Mouse (Mus musculus): ENCODE results near the gene Adgrl4. TPM values are rescaled to one million over a fixed set of nuclear protein-coding genes. Genes with fewer than 3 reads are reported as not detected.

Gene Adgrl4
- polyA plus RNA-seq, 1 experiment from 2014 or later: not detected

DNA sequence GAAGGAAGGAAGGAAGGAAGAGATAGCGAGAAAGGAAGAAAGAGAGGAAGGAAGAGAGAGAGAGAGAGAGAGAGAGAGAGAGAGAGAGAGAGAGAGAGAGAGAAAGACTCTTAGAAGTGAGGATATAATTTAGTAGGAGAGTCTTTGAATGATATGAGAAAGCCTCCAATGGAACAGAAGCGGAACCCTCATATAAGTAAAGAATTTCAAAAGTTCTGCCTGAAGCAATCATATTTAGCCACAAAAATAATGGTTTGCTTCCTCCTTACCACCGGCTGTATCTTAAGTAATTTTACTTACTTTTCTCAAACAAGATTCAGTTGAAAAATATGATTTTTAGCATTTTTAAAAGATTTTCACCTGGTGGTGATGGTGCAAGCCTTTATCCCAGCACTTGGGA lies 7.6 kb upstream of the Adgrl4 start:
- no peak for TF ChIP-seq CTCF (IDR thresholded peaks at IDR 0.05)
- ChIA-PET CTCF (interaction anchor here (1.9 kb wide), 1 partner anchor 15 kb away, joined by 6 read pairs; no protein-coding TSS in a partner anchor), POLR2A (no interaction called here)
- in situ Hi-C loops (cut with MboI; ENCODE audit: low pct_unique_long_range_greater_than_20kb): no loop called here
- DNase-seq (ENCODE audit: low read depth, low spot score): no peak
- H3K27me3 ChIP-seq: no peaks in the 10 kb centered on the region
- ATAC-seq: no peak

DNA sequence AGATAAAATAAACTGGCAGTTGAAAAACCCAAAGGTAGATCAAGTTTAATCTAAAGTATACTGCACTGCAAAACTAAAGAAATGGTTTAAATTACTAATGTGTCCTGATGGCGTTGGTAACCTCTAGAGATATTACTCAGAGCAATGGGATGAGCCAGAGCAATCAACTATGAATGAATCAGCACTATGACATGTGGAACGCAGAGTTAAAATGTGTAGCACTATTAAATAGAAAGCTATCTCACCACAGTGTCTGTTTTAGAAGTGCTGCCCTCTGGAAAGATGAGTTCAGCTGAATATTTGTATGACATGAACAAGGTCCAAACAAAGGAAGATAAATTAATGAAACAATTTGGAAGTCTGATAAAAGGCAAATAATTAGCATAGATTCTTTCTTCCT lies 6.2 kb upstream of the Adgrl4 start:
- ATAC-seq: peak; percentile 99
- in situ Hi-C loops (cut with MboI; ENCODE audit: low pct_unique_long_range_greater_than_20kb): no loop called here
- no peak for TF ChIP-seq CTCF (IDR thresholded peaks at IDR 0.05)
- no peaks in the 10 kb centered on the region for H3K27me3 ChIP-seq
- POLR2A ChIA-PET: no interaction called here
- DNase-seq (ENCODE audit: low read depth, low spot score): peak; percentile 56
- CTCF ChIA-PET: interaction anchor here (1.3 to 1.9 kb wide), 3 partner anchors 14 to 31 kb away, joined by 3 to 6 read pairs (median 3); no protein-coding TSS in a partner anchor

GRCm38 (mm10) chr3:151438364-151438763 lies 677 bp downstream of the Adgrl4 start:
- DNase-seq (ENCODE audit: low read depth, low spot score) (no peak), ATAC-seq (no peak)
- in situ Hi-C loops (cut with MboI; ENCODE audit: low pct_unique_long_range_greater_than_20kb): no loop called here
- CTCF ChIA-PET: no interaction called here
- no peaks in the 10 kb centered on the region for H3K27me3 ChIP-seq
- POLR2A ChIA-PET: interaction anchor here (0.7 kb wide), 1 partner anchor 159 kb away, joined by 3 read pairs; no protein-coding TSS in a partner anchor
- TF ChIP-seq CTCF (IDR thresholded peaks at IDR 0.05): no peak

DNA sequence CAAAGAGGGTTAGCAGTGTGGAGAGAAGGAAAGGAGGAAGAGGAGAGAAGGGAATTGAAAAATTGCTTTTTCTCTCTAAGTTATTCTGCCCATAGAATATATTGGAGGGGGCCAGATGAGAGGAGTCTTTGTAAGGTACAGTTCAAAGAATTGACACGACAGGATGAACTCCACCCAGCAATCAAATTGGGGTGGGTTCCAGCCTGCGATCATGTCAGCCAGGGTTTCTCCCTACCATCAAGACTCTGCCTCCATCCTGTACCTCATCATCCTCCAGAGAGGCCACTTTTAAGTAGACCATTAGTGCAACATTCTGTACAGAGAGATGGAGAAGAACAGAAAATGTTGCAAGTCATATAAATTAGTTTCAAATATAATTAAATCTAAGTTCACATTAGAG lies 2.3 kb downstream of the Adgrl4 start:
- TF ChIP-seq CTCF (IDR thresholded peaks at IDR 0.05): no peak
- H3K27me3 ChIP-seq: no peaks in the 10 kb centered on the region
- ATAC-seq: no peak
- ChIA-PET CTCF (no interaction called here), POLR2A (no interaction called here)
- no peak for DNase-seq (ENCODE audit: low read depth, low spot score)
- in situ Hi-C loops (cut with MboI; ENCODE audit: low pct_unique_long_range_greater_than_20kb): no loop called here

DNA sequence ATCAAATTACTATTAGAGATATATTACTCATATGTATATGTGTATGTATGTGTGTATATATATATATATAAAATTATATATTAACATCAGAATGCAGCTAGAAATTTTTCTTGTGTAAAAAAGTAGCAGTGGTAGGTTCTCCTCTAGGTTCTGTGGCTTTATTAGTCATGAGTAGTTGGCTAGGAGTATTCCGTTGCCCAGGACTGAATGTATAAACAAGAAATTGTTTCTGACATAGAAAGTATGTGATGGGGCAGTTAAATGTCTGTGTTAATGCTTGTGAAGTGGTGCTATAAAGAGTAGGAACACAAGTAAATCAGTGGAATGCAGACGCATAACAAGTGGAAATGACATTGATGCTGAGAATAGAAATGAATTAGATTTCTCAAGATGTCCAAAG lies 4.3 kb downstream of the Adgrl4 start:
- in situ Hi-C loops (cut with MboI; ENCODE audit: low pct_unique_long_range_greater_than_20kb): no loop called here
- CTCF ChIA-PET: no interaction called here
- TF ChIP-seq CTCF (IDR thresholded peaks at IDR 0.05): no peak
- DNase-seq (ENCODE audit: low read depth, low spot score) (no peak), ATAC-seq (no peak)
- POLR2A ChIA-PET: no interaction called here
- H3K27me3 ChIP-seq: no peaks in the 10 kb centered on the region

GRCm38 (mm10) chr3:151443486-151443885 lies 5.8 kb downstream of the Adgrl4 start:
- POLR2A ChIA-PET: no interaction called here
- TF ChIP-seq CTCF (IDR thresholded peaks at IDR 0.05): no peak
- ATAC-seq: no peak
- CTCF ChIA-PET: interaction anchor here (1.1 to 3.5 kb wide), 7 partner anchors 8 to 79 kb away, joined by 3 to 17 read pairs (median 4); no protein-coding TSS in a partner anchor
- no peak for DNase-seq (ENCODE audit: low read depth, low spot score)
- in situ Hi-C loops (cut with MboI; ENCODE audit: low pct_unique_long_range_greater_than_20kb): no loop called here
- no peaks in the 10 kb centered on the region for H3K27me3 ChIP-seq

- DNase-seq (ENCODE audit: low read depth, low spot score) (no peak), ATAC-seq (no peak)
- ChIA-PET POLR2A (no interaction called here), CTCF (interaction anchor here (0.7 to 3.5 kb wide), 9 partner anchors 9 to 91 kb away, joined by 3 to 17 read pairs (median 4); no protein-coding TSS in a partner anchor)
- H3K27me3 ChIP-seq: no peaks in the 10 kb centered on the region
- in situ Hi-C loops (cut with MboI; ENCODE audit: low pct_unique_long_range_greater_than_20kb): no loop called here
- TF ChIP-seq CTCF (IDR thresholded peaks at IDR 0.05): no peak
Observed at GRCm38 (mm10) chr3:151444284-151444683, 6.6 kb downstream of the Adgrl4 start.

DNA sequence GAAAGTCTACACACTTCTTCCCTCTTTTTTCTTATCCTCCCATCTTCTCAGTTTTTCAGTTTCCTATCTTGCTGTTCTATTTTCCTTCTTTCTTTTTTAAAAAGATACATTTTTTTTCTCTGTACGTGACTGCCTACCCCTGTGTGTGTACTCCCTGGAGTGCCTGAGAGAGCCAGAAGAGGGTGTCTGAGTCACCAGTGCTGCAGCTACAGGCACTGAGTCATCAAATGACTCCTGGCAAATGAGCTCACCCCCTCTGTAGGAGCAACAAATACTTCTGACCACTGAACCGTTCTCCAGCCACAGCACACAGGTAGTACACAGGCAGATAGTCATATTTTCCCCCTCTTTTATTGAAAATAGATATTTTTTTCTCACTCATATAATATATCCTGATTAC lies 8.2 kb downstream of the Adgrl4 start:
- ATAC-seq: peak; percentile 100
- ChIA-PET CTCF (interaction anchor here (0.6 to 3.5 kb wide), 9 partner anchors 9 to 122 kb away, joined by 3 to 17 read pairs (median 3); no protein-coding TSS in a partner anchor), POLR2A (no interaction called here)
- in situ Hi-C loops (cut with MboI; ENCODE audit: low pct_unique_long_range_greater_than_20kb): loop anchor here (5.0 kb wide), 1 partner anchor 111 kb away; no protein-coding TSS in a partner anchor
- peak; percentile 46 for TF ChIP-seq CTCF (IDR thresholded peaks at IDR 0.05)
- DNase-seq (ENCODE audit: low read depth, low spot score): peak; percentile 88
- no peaks in the 10 kb centered on the region for H3K27me3 ChIP-seq

- TF ChIP-seq CTCF (IDR thresholded peaks at IDR 0.05): no peak
- POLR2A ChIA-PET: no interaction called here
- in situ Hi-C loops (cut with MboI; ENCODE audit: low pct_unique_long_range_greater_than_20kb): no loop called here
- ATAC-seq (peak; percentile 81), DNase-seq (ENCODE audit: low read depth, low spot score) (no peak)
- no peaks in the 10 kb centered on the region for H3K27me3 ChIP-seq
- CTCF ChIA-PET: interaction anchor here (1.0 to 1.5 kb wide), 5 partner anchors 9 to 133 kb away, joined by 3 to 6 read pairs (median 4); no protein-coding TSS in a partner anchor
Observed at GRCm38 (mm10) chr3:151454985-151455701, 17.5 kb downstream of the Adgrl4 start.

- no peak for TF ChIP-seq CTCF (IDR thresholded peaks at IDR 0.05)
- ATAC-seq: peak; percentile 81
Observed at GRCm38 (mm10) chr3:151459430-151460190, 21.9 kb downstream of the Adgrl4 start.

More at GRCm38 (mm10) chr3:151459430-151460190, 21.9 kb downstream of the Adgrl4 start:
- CTCF ChIA-PET: interaction anchor here (0.6 to 1.5 kb wide), 4 partner anchors 8 to 78 kb away, joined by 3 read pairs; no protein-coding TSS in a partner anchor
- in situ Hi-C loops (cut with MboI; ENCODE audit: low pct_unique_long_range_greater_than_20kb): no loop called here
- POLR2A ChIA-PET: no interaction called here
- peak; percentile 67 for DNase-seq (ENCODE audit: low read depth, low spot score)
- H3K27me3 ChIP-seq: no peaks in the 10 kb centered on the region

Data from Patski (cell line).